Mouse (Mus musculus) kidney, postnatal 4 days (tissue): ENCODE results near the gene Mreg.
"Not testable (repeated sequence)": the region's sequence is repeated elsewhere in the genome, so short reads cannot be mapped to it uniquely, and the experiment has no call there.

Experiments used
- DNase-seq, 2 experiments: peaks; one replicate each; pipeline ENCODE4 v3.0.0; 2021; ENCODE audit warnings: mixed read lengths in 2 of 2

Gene Mreg

GRCm38 (mm10) chr1:72211701-72212699 is at the start of gene Mreg:
Gene Mreg (minus strand): TSS chr1:72212307.
- peak; percentile 74 to 81 for DNase-seq

- DNase-seq: no peak
Observed at GRCm38 (mm10) chr1:72256381-72257256, 44.5 kb upstream of the Mreg start.

- DNase-seq: peak in 1 of 2 experiments; percentile 25
Observed at GRCm38 (mm10) chr1:72255854-72256175, 43.7 kb upstream of the Mreg start.

- peak; percentile 58 to 75 for DNase-seq
Observed at GRCm38 (mm10) chr1:72255062-72255853, 43.2 kb upstream of the Mreg start.

GRCm38 (mm10) chr1:72254545-72255061 is 42.5 kb upstream of the Mreg start:
- peak; percentile 94 to 96 for DNase-seq

- peak; percentile 11 to 43 for DNase-seq
Observed at GRCm38 (mm10) chr1:72253881-72254491, 41.9 kb upstream of the Mreg start.

GRCm38 (mm10) chr1:72251806-72252205 is 39.7 kb upstream of the Mreg start:
- no peak for DNase-seq

- DNase-seq: not testable (repeated sequence)
Observed at GRCm38 (mm10) chr1:72248226-72248737, 36.2 kb upstream of the Mreg start.

- DNase-seq: peak in 1 of 2 experiments; percentile 31
Observed at GRCm38 (mm10) chr1:72244317-72245036, 32.4 kb upstream of the Mreg start.

- peak; percentile 98 to 99 for DNase-seq
Observed at GRCm38 (mm10) chr1:72243656-72244316, 31.7 kb upstream of the Mreg start.

- no peak for DNase-seq
Observed at GRCm38 (mm10) chr1:72242581-72243143, 30.6 kb upstream of the Mreg start.

GRCm38 (mm10) chr1:72239113-72239512 is 27.0 kb upstream of the Mreg start:
- not testable (repeated sequence) for DNase-seq

GRCm38 (mm10) chr1:72238016-72238580 is 26.0 kb upstream of the Mreg start:
- DNase-seq: no peak

GRCm38 (mm10) chr1:72237007-72237775 is 25.1 kb upstream of the Mreg start:
- peak; percentile 50 to 63 for DNase-seq

GRCm38 (mm10) chr1:72236363-72237006 is 24.4 kb upstream of the Mreg start:
- DNase-seq: peak; percentile 83 to 89

- DNase-seq: not testable (repeated sequence)
Observed at GRCm38 (mm10) chr1:72232592-72232991, 20.5 kb upstream of the Mreg start.

- no peak for DNase-seq
Observed at GRCm38 (mm10) chr1:72228974-72229373, 16.9 kb upstream of the Mreg start.

GRCm38 (mm10) chr1:72227546-72227945 is 15.4 kb upstream of the Mreg start:
- DNase-seq: no peak
